Mouse (Mus musculus) hindbrain, embryonic 16.5 days (tissue): Measurements from ENCODE around the gene Prmt9. TPM values are rescaled to one million over a fixed set of nuclear protein-coding genes. Genes with fewer than 3 reads are reported as not detected.

Source experiments
- ATAC-seq: fragments of 200-750 bp; cut with Nextera tagmentation; 2 replicates; pipeline ENCODE4 v1.8.0; 2017; ENCODE audit warnings: moderate TSS enrichment, moderate library complexity
- H3K27ac ChIP-seq: fragments of 300-500 bp; sonication (generic); 2 replicates; pipeline ENCODE4 v1.5.1; 2014; ENCODE audit warnings: low read depth, mild to moderate bottlenecking, control low read depth, low read length, moderate library complexity
- H3K27me3 ChIP-seq: fragments of 300-500 bp; sonication (generic); replicated peaks from 2 replicates; pipeline ENCODE4 v1.6.1; 2014; ENCODE audit warnings: low read length; ENCODE audit not compliant: control insufficient read depth, insufficient read depth
- H3K36me3 ChIP-seq: fragments of 300-500 bp; sonication (generic); 2 replicates; pipeline ENCODE4 v1.6.1; 2014; ENCODE audit warnings: mild to moderate bottlenecking, low read length, moderate library complexity, mixed read lengths; ENCODE audit not compliant: control insufficient read depth, insufficient read depth
- H3K4me1 ChIP-seq: fragments of 300-500 bp; sonication (generic); 2 replicates; pipeline ENCODE4 v1.6.1; 2014; ENCODE audit warnings: low read depth, low read length; ENCODE audit not compliant: control insufficient read depth, insufficient read depth
- H3K4me2 ChIP-seq: fragments of 300-500 bp; sonication (generic); 2 replicates; pipeline ENCODE4 v1.6.1; 2014; ENCODE audit warnings: mild to moderate bottlenecking, low read length, control low read depth, moderate library complexity
- H3K4me3 ChIP-seq: fragments of 300-500 bp; sonication (generic); 2 replicates; pipeline ENCODE4 v1.5.1; 2014; ENCODE audit warnings: mild to moderate bottlenecking, low read length, control low read depth, moderate library complexity
- H3K9ac ChIP-seq: fragments of 300-500 bp; sonication (generic); 2 replicates; pipeline ENCODE4 v1.6.1; 2014; ENCODE audit warnings: low read depth, mild to moderate bottlenecking, control low read depth, low read length, moderate library complexity
- H3K9me3 ChIP-seq: fragments of 300-500 bp; sonication (generic); 2 replicates; pipeline ENCODE4 v1.6.1; 2014; ENCODE audit warnings: mild to moderate bottlenecking, low read length, moderate library complexity; ENCODE audit not compliant: control insufficient read depth
- WGBS: fragments of 180-500 bp; shearing (Covaris S2); extraction: QIAGEN DNeasy Blood & Tissue Kit; methylation state at CpG from one replicate; pipeline ENCODE4 v1.1.7; 2014; 5-methylcytosine and 5-hydroxymethylcytosine counted together
- polyA plus RNA-seq: library from polyadenylated mRNA; unstranded; fragments of >200 nt; fragmentation: Nextera tagmentation; extraction: Ambion mirVana; gene quantifications from 2 replicates; pipeline ENCODE4 v1.2.1, GENCODE M21; 2015

Gene Prmt9
- polyA plus RNA-seq, 1 experiment from 2014 or later, result 27.3 TPM

DNA sequence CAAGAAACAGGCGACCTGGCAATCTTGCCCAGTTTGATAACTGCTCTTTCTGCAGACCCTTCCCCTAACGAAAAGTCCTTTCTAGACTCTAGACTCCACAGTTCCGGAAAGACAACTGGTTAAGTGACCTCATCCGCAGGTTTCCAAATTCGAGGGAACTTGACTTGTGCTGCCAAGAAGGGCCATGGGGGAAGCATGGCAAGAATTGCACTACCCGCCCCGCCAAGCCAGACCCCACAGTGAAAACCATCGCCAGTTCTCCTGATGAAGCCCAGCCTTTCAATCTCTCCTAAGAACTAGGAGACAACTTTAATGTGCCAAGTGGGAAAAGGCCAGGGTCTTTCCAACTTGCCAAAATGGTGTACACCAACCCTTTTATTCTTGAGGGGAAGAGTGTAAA is 34.0 kb upstream of the Prmt9 start:
- Histone ChIP-seq H3K9ac (no peak overlapping the region), H3K27me3 (peaks cover 4% of the 10 kb centered on the region; the same call in 1 of the 2 replicates), H3K36me3 (no peaks in the 10 kb centered on the region), H3K4me3 (no peak overlapping the region), H3K27ac (no peak overlapping the region), H3K4me1 (peaks cover 7% of the 10 kb centered on the region), H3K9me3 (no peaks in the 10 kb centered on the region), H3K4me2 (no peak overlapping the region)
- WGBS, result 93% methylated on average over 8 of the region's 8 CpGs
- no peak for ATAC-seq

- Histone ChIP-seq H3K4me3 (no peak overlapping the region), H3K9ac (no peak overlapping the region), H3K4me1 (peaks cover 7% of the 10 kb centered on the region), H3K27me3 (peaks cover 4% of the 10 kb centered on the region; the same call in 1 of the 2 replicates), H3K4me2 (no peak overlapping the region), H3K9me3 (no peaks in the 10 kb centered on the region), H3K36me3 (no peaks in the 10 kb centered on the region), H3K27ac (no peak overlapping the region)
- WGBS, result 83% methylated on average over 7 of the region's 8 CpGs
- no peak for ATAC-seq
Observed at GRCm38 (mm10) chr8:77515786-77516185, 33.4 kb upstream of the Prmt9 start.

DNA sequence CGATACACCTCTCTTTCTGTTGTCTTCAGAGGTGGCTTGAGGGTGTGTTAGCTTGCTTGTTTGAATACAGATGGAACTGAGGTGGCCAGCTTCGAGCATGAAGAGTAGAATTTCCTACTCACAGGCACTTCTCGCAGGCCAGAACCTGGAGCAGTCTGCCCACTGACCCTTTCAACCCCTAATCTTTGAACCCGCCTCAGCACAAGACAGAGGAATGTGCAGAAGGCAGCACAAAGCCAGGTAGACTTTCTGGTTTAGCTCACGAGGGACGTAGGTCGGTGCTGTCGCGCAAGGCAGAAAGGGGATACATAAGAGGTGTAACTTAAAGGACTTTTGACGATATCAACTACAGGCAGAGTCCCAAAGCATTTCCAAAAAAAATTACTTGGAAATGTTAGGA is 32.4 kb upstream of the Prmt9 start:
- Histone ChIP-seq H3K36me3 (no peaks in the 10 kb centered on the region), H3K4me2 (peak overlapping the region; percentile 99), H3K4me1 (peaks cover 7% of the 10 kb centered on the region), H3K4me3 (peak overlapping the region; percentile 72), H3K9me3 (no peaks in the 10 kb centered on the region), H3K27ac (no peak overlapping the region), H3K27me3 (peaks cover 4% of the 10 kb centered on the region; the same call in 1 of the 2 replicates), H3K9ac (peak overlapping the region; percentile 74; the same call in 1 of the 2 replicates)
- 7% methylated on average over 10 of the region's 10 CpGs for WGBS
- ATAC-seq, result no peak

- peak within 1 kb of the TSS; percentile 99 for H3K4me2 ChIP-seq
- H3K4me3 ChIP-seq, result peak within 1 kb of the TSS; percentile 72
- H3K9ac ChIP-seq, result peak within 1 kb of the TSS; percentile 74
- WGBS, result 0% methylated on average over 73 of the region's 95 CpGs
- no peaks in the 10 kb centered on the region for H3K36me3 ChIP-seq
- H3K27ac ChIP-seq, result peak within 1 kb of the TSS; percentile 67; the same call in 1 of the 2 replicates
- peaks cover 4% of the 10 kb centered on the region; the same call in 1 of the 2 replicates for H3K27me3 ChIP-seq
- peaks cover 7% of the 10 kb centered on the region for H3K4me1 ChIP-seq
- ATAC-seq, result peak; percentile 92
- no peaks in the 10 kb centered on the region for H3K9me3 ChIP-seq
Observed at GRCm38 (mm10) chr8:77517301-77518200, 31.6 kb upstream of the Prmt9 start, which contains the start of gene Arhgap10. Gene Arhgap10 (minus strand): TSS chr8:77517953.

- Histone ChIP-seq H3K4me3 (peak overlapping the region; percentile 72), H3K27ac (peak overlapping the region; percentile 67; the same call in 1 of the 2 replicates), H3K36me3 (no peaks in the 10 kb centered on the region), H3K9ac (peak overlapping the region; percentile 74), H3K27me3 (peaks cover 4% of the 10 kb centered on the region; the same call in 1 of the 2 replicates), H3K9me3 (no peaks in the 10 kb centered on the region), H3K4me2 (peak overlapping the region; percentile 99), H3K4me1 (peaks cover 7% of the 10 kb centered on the region)
- WGBS, result 7% methylated on average over 33 of the region's 33 CpGs
- peak; percentile 68 for ATAC-seq
Observed at GRCm38 (mm10) chr8:77518201-77519115, 30.7 kb upstream of the Prmt9 start.

- Histone ChIP-seq H3K36me3 (no peaks in the 10 kb centered on the region), H3K27ac (no peak overlapping the region), H3K9ac (no peak overlapping the region), H3K4me3 (no peak overlapping the region), H3K4me2 (no peak overlapping the region), H3K4me1 (peaks cover 7% of the 10 kb centered on the region), H3K27me3 (peaks cover 4% of the 10 kb centered on the region; the same call in 1 of the 2 replicates), H3K9me3 (no peaks in the 10 kb centered on the region)
- no peak for ATAC-seq
- WGBS, result 93% methylated on average over 4 of the region's 4 CpGs
Observed at GRCm38 (mm10) chr8:77520601-77521000, 28.6 kb upstream of the Prmt9 start.

- peaks cover 7% of the 10 kb centered on the region for H3K4me1 ChIP-seq
- H3K4me2 ChIP-seq, result no peak overlapping the region
- H3K36me3 ChIP-seq, result no peaks in the 10 kb centered on the region
- H3K27me3 ChIP-seq, result peaks cover 2% of the 10 kb centered on the region; the same call in 1 of the 2 replicates
- 87% methylated on average over 8 of the region's 8 CpGs for WGBS
- H3K4me3 ChIP-seq, result no peak overlapping the region
- H3K9me3 ChIP-seq, result no peaks in the 10 kb centered on the region
- no peak overlapping the region for H3K9ac ChIP-seq
- no peak for ATAC-seq
- H3K27ac ChIP-seq, result no peak overlapping the region
Observed at GRCm38 (mm10) chr8:77521028-77521785, 28.0 kb upstream of the Prmt9 start.

DNA sequence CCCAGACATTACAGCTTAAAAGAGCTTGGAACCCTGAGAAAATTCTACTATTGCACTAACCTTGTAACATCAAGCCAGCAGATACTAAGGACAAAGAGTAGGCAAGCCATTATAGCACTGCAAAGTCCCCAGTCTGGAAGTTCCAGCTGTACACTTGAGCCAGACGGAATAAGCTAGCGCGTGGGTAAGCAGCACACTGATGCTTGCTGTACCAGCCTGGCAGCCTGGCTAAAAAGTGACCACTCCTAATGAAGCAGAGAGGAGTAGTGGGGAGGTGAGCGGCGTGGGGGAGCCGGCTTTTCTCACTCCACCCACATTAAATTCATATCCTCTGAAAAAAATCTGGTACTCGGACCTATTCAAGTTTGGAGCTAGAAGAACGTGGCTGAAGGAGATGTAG is 26.2 kb upstream of the Prmt9 start:
- no peak overlapping the region for H3K4me3 ChIP-seq
- no peaks in the 10 kb centered on the region for H3K36me3 ChIP-seq
- H3K9ac ChIP-seq, result no peak overlapping the region
- H3K9me3 ChIP-seq, result no peaks in the 10 kb centered on the region
- peaks cover 2% of the 10 kb centered on the region; the same call in 1 of the 2 replicates for H3K4me1 ChIP-seq
- no peak for ATAC-seq
- peaks cover 2% of the 10 kb centered on the region; the same call in 1 of the 2 replicates for H3K27me3 ChIP-seq
- 92% methylated on average over 8 of the region's 8 CpGs for WGBS
- no peak overlapping the region for H3K4me2 ChIP-seq
- no peak overlapping the region for H3K27ac ChIP-seq
